Mouse (Mus musculus) CD4-positive helper T cell, adult 2 months (primary cell): ENCODE results near the gene Gli2.

Source experiments
- DNase-seq: peaks from one replicate; pipeline ENCODE4 v3.0.0-alpha.2; 2012; ENCODE audit warnings: low read depth, missing footprints, low spot score

Gene Gli2

DNA sequence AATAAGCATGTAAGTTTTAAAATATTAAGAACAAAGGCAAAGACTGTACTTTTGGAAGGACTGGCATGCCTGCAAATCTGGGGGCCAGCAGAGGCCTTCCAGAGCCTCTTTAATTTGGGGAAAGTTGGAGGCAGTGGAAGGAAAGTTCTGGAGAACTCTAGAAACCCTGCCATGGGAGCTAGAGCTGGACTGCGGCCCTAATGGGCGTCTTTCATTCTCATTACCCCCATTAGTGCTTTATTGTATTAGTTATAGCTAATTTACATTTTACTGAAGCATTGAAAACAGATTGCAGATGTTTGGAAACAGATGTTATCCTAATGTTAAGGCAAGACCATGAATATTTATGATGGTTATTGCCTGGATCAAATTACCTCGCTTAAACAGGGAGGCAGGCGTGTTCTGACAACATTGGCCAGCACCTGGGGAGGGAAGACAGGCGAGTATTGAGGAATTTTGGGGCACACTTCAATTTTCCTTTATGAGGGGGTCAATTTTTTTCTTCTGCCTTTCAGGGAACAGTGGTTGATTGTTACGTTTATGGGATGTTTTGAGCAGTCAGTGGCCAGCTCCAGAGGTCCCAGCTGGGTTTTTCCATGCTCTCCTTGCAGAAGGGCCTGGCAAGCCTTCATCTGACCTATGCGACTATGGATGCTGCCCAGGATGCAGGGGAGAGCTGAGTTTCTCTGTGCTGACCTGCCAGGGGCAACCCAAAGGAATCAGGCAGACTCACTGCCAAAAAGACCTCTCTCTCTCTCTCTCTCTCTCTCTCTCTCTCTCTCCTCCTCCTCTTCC is 253.9 kb downstream of the Gli2 start:
- no peak for DNase-seq

DNA sequence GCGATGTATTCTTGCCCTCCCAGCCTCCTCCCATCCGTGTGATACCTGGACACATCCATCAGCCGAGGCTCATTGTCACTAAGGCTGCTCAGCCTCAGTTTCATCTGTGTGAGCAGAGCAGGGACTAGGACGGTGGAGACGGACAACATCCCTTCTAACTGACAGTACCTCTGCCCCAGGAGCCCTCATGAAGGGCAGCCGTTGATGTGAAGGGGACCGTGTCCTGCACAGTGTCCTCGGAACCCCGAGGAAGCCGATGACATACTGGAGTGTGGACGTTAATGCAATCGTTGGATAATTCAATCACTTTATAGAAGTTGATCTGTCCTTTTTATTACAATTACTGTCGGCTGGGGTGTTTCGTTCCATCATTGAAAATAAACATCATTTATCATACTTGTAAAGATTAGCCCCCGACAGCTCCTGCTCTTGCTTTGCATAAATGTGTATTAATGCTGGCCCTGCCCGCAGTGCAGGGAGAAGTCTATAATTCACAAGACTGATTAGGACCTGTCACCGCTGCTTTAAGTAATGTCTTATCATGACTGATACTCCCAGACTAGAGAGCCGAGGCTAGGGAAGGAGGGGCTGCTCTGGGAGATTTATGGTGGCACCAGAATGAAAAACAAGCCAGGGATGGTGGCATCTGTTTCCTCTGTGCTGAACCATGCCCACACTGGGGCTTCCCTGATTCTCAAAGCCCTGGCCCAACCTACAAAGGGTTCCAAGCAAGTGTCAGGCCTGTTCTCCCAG is 257.8 kb downstream of the Gli2 start:
- no peak for DNase-seq

DNA sequence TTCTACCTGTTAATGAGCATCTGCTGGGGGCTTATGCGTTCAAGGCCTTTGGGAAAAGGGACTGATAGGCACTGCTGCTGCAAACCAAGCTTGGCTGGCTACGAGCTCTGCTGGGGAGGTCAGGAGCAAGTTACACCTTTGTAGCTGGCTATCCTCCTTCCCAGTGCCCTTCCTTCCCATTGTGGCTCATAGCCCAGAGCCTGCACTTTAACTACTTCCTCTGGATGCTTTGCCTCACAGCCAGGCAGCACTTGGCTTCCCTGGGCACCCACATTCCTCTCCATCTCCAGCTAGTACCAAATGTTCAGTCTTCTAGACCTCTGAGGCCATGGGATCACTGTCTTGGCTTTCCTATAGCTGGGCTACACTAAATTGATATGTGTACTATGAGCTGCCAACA is 263.5 kb downstream of the Gli2 start:
- DNase-seq, result no peak

GRCm38 (mm10) chr1:118789468-118789867 is 264.0 kb downstream of the Gli2 start:
- no peak for DNase-seq

DNA sequence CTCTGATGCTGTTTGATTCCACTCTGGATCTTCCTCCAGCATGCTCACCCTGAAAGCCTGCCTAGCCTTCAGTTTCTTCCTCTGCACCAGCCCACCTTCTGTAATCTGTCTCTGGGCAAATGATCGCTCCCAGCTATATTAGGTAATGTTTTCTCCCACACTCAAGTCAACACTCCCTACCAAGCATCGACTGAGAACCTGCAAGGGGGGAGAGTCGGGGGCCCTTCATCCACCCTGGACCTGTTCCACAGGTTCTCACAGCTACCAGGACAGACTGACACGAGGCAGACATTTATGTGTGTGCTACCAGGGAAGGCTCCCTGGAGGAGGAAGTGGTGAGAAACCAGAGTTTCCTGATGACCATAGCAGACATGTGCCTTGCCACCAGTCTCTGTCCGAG is 264.6 kb downstream of the Gli2 start:
- DNase-seq, result no peak

GRCm38 (mm10) chr1:118787486-118787885 is 265.9 kb downstream of the Gli2 start:
- DNase-seq, result no peak
